Mouse (Mus musculus): ENCODE measurements at regions not wholly inside any gene's neighbourhood (a gene's known extent, or its start where the extent isn't known, plus 50 kb on each side); places are given as distances from the start of the nearest gene placed in this dataset.

DNA sequence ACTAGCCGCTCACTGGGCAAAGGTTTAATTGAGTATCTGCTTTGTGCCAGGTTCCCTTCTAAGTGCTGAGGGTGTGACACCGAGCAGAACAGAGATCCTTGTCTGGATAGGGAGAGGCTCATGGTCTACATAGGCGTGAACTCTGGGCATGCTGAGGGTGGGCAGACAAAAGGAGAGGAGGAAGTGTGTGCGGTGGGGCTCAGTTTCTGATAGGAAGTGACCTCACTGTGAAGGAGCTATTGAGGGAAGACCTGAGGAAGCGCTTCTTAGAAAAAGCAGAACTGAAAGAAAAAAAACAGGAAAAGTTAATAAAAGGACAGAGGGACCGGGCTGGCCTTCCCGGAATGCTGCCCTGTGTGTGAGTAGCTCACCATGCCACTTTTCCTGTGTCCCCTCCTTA is 162.8 kb downstream of the Hibadh start:
- DNase-seq (ENCODE audit: low spot score in 2 of 2): peak in 1 of 2 experiments; percentile 8

DNA sequence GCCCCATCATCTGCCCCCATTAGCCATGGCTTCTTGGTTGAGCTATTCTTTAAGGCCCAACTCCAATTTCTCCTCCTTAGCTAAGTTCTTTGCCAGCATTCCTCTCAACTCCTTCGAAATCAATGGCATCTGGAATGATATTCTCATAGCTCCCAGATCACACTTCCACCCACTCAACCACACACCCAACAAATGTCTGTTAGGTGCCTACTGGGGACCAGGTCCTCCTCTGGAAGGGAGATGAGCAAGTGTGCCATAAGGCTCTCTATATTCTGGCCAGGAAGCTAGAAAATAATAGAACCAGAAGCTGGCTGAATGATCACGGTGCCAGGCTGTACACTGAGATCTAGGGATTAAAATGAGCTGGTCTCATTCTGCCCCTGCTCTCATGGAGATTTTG is 161.6 kb downstream of the Hibadh start:
- DNase-seq (ENCODE audit: low spot score in 2 of 2): no peak

- no peak for DNase-seq (ENCODE audit: low spot score in 2 of 2)
Observed at GRCm38 (mm10) chr6:52479200-52479599, 161.0 kb downstream of the Hibadh start.

DNA sequence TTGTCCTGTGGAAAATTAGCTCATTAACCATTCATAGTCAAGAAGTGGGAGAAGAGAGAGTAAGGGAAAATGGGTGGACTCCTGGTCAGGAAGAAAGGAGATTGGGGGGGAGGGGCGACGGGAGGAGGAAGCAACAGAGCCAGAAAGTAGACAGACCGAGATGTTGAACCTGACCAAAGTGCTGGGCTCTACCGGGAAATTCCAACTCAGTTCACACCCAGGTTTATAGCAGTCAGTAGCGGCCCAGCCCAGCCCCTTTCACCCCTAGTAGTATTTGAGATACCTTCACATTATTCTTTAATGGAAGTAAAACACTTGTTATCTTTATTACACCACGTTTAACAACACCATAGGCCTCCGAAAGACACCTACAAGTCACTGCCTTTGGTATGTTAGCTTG is 158.2 kb downstream of the Hibadh start:
- DNase-seq (ENCODE audit: low spot score in 2 of 2): no peak

- no peak for DNase-seq (ENCODE audit: low spot score in 2 of 2)
Observed at GRCm38 (mm10) chr6:52486146-52486545, 154.0 kb downstream of the Hibadh start.

GRCm38 (mm10) chr6:52486655-52487054 is 153.5 kb downstream of the Hibadh start:
- no peak for DNase-seq (ENCODE audit: low spot score in 2 of 2)

DNA sequence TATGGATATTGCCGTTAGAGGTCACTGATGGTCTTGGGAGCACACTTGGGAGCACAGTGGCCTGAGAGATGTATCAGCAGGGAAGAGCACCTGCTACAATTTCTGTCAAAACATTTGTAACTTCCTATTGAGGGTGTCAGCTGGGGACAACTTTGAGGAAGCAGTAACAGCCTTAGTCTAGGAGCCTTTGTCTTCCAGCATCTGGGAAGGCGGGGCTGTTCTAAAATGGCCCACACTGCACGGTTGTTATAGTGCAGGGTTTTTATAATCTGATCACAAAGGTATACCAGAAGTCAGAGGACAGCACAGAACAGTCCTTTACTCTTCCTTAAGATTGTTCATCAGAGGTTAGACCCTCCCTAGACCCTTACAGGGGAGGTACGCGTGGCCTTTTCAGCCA is 152.3 kb downstream of the Hibadh start:
- DNase-seq (ENCODE audit: low spot score in 2 of 2): no peak

- DNase-seq (ENCODE audit: low spot score in 2 of 2): no peak
Observed at GRCm38 (mm10) chr6:52490264-52490775, 149.9 kb downstream of the Hibadh start.

DNA sequence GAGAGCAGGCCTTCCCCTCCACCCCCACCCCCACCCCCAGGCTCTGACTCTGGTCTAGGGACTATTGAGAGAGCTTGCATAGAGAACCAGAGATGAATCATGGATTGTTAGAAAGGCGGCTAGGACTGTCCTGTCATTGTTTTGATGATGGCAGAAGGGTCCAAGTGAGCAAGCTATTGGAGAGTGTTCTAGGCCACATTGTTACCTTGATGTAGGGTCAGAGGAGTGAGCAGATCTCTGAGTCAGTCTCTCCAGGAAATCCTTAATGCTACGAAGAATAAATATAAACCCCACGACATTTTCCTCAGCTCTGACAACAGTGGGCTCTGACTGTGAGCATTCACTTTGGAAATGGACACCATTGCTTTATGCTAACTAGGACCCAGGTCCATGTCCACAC is 144.9 kb downstream of the Hibadh start:
- no peak for DNase-seq (ENCODE audit: low spot score in 2 of 2)

DNA sequence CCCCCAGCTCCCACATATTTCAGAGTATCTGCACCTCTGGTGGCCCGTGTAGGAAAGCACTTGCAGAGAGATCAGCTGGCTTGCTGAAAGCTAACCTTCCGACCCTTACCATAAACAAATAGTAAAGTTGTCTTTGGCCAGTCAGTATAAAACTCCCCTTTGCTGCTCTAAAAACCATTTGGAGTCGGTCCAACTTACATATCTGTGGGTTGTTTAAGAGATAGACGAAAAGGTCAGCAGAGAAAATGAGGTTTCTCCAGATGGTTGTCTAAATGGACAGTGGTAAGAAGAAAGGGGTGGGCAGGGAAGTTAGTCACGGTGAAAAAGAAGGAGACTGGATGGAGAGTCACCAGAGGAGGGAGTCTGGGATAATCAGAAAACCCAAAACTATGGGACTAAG is 144.3 kb downstream of the Hibadh start:
- DNase-seq (ENCODE audit: low spot score in 2 of 2): no peak

Measured in layer of hippocampus, postnatal 14 days (tissue).